Mouse (Mus musculus) B cell, adult 62 days (primary cell): ENCODE data around the gene Rps28. TPM values are rescaled to one million over a fixed set of nuclear protein-coding genes. Genes with fewer than 3 reads are reported as not detected.

ENCODE experiments used
- total RNA-seq: library from RNA; stranded (reverse); gene quantifications from 4 replicates; pipeline ENCODE4 v1.2.4, GENCODE M21; 2023

The Rps28 gene
- total RNA-seq, result 3,326 to 3,462 TPM (median 3,401 TPM) in 4 replicates

DNA sequence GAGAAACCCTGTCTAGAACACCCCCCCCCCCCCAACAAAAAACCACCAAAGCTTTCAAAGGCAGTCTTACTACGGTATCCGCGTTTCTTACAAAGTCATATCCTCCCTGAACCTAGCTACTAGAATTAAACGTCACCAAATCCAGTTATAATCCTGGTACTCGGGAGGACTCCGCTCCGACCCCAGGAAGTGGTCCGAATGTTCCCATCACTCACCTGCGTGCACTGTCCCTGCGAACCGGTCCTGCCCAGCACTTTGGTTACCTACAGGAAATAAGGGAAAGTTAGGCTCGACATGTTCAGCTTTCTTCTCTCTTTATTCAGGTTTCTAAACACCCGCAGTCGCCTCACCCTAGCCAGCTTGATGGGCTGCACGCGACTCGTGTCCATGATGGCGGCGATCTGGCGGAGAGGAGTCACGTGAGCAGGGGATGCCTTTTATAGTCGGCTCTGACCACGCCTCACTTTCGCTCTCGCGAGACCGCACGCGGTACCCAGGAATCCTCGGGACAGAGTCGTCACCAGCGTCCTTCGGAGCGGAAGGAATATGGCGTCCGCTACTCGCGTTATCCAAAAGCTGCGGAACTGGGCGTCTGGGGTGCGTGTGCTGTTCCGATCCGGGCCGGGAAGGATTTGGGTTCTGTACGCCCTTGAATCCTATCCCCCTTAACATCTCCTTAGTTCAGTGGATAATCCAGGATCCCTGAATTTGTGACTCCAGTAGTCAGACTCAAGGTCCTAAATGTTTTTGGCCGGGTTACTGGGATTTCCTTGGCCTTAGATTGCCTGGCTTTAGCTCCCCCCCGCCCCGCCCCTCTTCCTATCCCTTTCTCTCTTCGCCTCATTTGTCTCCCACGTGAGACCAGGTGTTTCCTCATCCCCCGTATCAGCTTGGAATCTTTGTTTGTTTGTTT is at the start of gene Rps28, which contains the start of gene Ndufa7:
TSS of gene Rps28 (minus strand) at position 479 of the 913 bp plus-strand sequence.
TSS of gene Ndufa7 (plus strand) at position 489 of the 913 bp plus-strand sequence.

DNA sequence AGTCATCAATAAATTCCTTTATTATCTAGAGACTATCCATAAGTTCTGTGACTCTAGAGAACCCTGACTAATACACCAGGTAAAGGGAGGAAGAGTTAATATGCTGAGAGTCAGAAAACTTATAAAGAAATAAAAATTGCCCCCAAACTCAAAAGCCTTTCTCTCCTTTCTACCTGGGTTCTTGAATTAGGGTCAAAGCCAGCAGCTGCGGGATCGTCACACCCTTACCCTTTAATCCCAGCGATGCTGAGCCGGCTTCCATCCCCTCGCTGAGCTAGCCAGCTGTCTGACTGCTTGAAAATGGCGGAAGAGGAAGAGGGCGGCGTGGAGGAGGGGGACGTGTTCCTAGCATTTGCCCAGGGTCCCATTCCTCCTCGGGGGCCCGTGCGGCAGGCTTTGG is 49.2 kb upstream of the Rps28 start, which contains the start of gene Gm7029:
TSS of gene Gm7029 (plus strand) at position 301 of the 400 bp plus-strand sequence.

DNA sequence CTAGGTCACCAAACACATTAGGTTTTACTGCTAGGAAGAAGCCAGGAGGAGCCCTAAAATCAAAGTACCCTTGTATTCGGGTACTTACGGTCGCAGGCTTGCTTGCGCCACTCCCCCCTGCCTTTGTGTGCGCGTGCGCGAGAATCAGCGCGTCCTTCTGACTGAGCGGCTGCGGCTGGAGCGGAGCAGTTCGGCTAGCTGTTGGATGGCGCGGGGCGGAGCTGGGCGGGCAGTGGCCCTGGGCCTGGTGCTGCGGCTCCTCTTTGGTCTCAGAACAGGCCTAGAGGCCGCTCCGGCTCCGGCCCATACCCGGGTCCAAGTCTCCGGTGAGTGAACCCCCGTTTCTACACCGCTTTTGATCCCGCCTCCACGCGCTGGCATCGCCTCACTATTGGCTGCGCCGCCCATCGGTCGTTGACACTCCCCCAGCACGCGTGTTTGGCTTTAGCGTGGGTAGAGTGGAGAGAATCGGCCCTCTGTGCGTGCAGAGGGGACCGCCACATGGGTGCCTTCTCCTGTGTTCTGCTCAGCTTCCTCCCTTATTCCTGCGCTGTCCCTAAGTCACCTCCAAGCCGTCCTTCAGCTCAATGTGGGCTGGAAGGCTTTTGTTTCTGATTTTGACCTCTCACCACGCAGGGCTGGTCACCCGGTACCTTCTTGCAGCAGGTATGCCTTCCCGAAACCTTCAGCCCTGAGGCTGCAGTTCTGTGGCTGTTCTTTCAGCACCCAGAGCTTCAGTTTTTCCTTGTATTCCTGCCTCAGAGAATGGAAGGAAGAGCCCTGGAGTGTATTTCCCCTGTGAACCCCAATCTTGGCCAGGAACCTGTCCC is 18.8 kb upstream of the Rps28 start, which contains the start of gene Cd320:
TSS of gene Cd320 (plus strand) at position 126 of the 830 bp plus-strand sequence.

GRCm38 (mm10) chr17:33810334-33811141 is 13.8 kb downstream of the Rps28 start, which contains the start of gene Kank3:
Kank3 (plus strand) TSS chr17:33810519.

DNA sequence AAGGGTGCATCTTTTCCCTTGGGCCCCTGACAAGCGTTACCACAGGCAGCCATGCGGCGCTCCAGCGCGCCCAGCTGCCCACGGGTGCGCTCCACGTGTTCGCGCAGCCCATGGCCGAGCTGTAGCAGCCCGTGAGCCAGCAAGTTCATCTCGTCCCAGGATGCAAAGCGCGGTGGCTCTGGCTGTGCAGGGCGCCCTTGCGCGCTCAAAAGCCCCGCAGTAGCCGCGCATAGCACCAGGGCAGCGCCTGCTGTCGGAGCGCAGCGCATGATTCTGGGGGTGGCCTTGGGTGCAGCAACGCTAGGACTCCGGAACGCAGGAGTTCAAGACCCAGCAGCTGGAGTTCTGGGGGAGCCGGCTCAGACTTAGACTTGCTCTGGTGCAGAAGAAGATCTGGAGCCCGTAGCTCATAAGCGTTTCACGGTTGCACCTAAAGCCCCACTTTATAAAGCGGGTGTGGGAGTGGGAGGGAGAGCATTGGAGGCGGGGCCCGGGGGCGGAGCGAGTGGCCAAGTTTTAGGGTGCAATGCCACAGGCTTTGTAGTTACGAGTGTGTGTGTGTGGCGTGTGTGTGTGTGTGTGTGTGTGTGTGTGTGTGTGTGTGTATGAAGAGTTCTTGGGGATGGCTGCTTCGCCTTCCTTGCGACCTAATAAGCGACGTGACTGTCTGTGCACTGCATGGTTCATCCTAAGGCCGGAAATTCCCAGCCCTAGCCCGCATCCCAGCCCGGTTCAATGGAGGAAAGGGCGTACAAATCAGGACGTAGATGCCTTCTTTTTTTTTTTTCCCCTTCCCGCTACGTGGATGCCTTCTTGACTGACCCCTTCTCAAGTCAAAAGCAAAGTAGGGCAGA is 43.0 kb downstream of the Rps28 start, which contains the start of gene Angptl4:
TSS of gene Angptl4 (minus strand) at position 707 of the 854 bp plus-strand sequence.

Other genes with a start within 250 kb of the Rps28 start
- 34.4 to 37.6 TPM (median 36.0 TPM) in 4 replicates for gene Zfp414, start 195.5 kb downstream of the Rps28 start, total RNA-seq
- gene Pram1, start 186.5 kb downstream of the Rps28 start, total RNA-seq, result 0.91 to 3.0 TPM (median 2.3 TPM) in 3 of 4 replicates, not detected in the other
- 368 to 402 TPM (median 383 TPM) in 4 replicates for gene Hnrnpm, start 137.7 kb downstream of the Rps28 start, total RNA-seq
- 42.0 to 48.3 TPM (median 44.9 TPM) in 4 replicates for gene March2, start 105.9 kb downstream of the Rps28 start, total RNA-seq
- gene Rab11b, start 64.0 kb downstream of the Rps28 start, total RNA-seq, result 193 to 221 TPM (median 217 TPM) in 4 replicates
- gene Angptl4, start 42.7 kb downstream of the Rps28 start, total RNA-seq, result 0.42 to 0.43 TPM in 2 of 4 replicates, not detected in the others
- 1.8 to 3.6 TPM (median 2.5 TPM) in 4 replicates for gene Kank3, start 14.0 kb downstream of the Rps28 start, total RNA-seq
- 142 to 168 TPM (median 145 TPM) in 4 replicates for gene Ndufa7, start within 50 bp of the Rps28 start, total RNA-seq
- gene Cd320, start 18.5 kb upstream of the Rps28 start, total RNA-seq, result 3.6 to 7.8 TPM (median 5.2 TPM) in 4 replicates
- gene Gm7029, start 49.3 kb upstream of the Rps28 start, total RNA-seq, result not detected in 4 replicates
- gene Kifc1, start 66.1 kb upstream of the Rps28 start, total RNA-seq, result 2.4 to 6.4 TPM (median 2.6 TPM) in 4 replicates
- gene Platr17, start 80.6 kb upstream of the Rps28 start, total RNA-seq, result 0.75 to 0.94 TPM in 2 of 4 replicates, not detected in the others
- gene Daxx, start 84.9 kb upstream of the Rps28 start, total RNA-seq, result 43.7 to 52.6 TPM (median 49.3 TPM) in 4 replicates
- 431 to 449 TPM (median 436 TPM) in 4 replicates for gene Tapbp, start 91.3 kb upstream of the Rps28 start, total RNA-seq
- 37.5 to 42.9 TPM (median 39.2 TPM) in 4 replicates for gene Zbtb22, start 91.3 kb upstream of the Rps28 start, total RNA-seq
- 169 to 183 TPM (median 181 TPM) in 4 replicates for gene Rgl2, start 105.0 kb upstream of the Rps28 start, total RNA-seq
- gene Pfdn6, start 115.8 kb upstream of the Rps28 start, total RNA-seq, result 55.2 to 64.5 TPM (median 58.4 TPM) in 4 replicates
- gene Wdr46, start 116.1 kb upstream of the Rps28 start, total RNA-seq, result 37.1 to 42.6 TPM (median 40.1 TPM) in 4 replicates
- 3.9 to 6.1 TPM (median 5.8 TPM) in 4 replicates for gene B3galt4, start 126.9 kb upstream of the Rps28 start, total RNA-seq
- 86.2 to 102 TPM (median 93.0 TPM) in 4 replicates for gene Vps52, start 131.2 kb upstream of the Rps28 start, total RNA-seq
- gene Rps18, start 131.4 kb upstream of the Rps28 start, total RNA-seq, result 1,434 to 1,528 TPM (median 1,474 TPM) in 4 replicates
- gene H2-K1, start 175.8 kb upstream of the Rps28 start, total RNA-seq, result 2,712 to 3,144 TPM (median 2,852 TPM) in 4 replicates
- 31.0 to 45.2 TPM (median 32.4 TPM) in 4 replicates for gene Ring1, start 200.1 kb upstream of the Rps28 start, total RNA-seq
- 122 to 144 TPM (median 136 TPM) in 4 replicates for gene H2-Ke6, start 203.5 kb upstream of the Rps28 start, total RNA-seq
- 63.8 to 91.4 TPM (median 78.7 TPM) in 4 replicates for gene Slc39a7, start 207.1 kb upstream of the Rps28 start, total RNA-seq
- gene Rxrb, start 207.2 kb upstream of the Rps28 start, total RNA-seq, result 106 to 119 TPM (median 119 TPM) in 4 replicates
- gene Col11a2, start 214.9 kb upstream of the Rps28 start, total RNA-seq, result 4.3 to 8.8 TPM (median 5.6 TPM) in 4 replicates